ENCODE assay signal across 20 mouse cellular contexts in the genomic region with DNA sequence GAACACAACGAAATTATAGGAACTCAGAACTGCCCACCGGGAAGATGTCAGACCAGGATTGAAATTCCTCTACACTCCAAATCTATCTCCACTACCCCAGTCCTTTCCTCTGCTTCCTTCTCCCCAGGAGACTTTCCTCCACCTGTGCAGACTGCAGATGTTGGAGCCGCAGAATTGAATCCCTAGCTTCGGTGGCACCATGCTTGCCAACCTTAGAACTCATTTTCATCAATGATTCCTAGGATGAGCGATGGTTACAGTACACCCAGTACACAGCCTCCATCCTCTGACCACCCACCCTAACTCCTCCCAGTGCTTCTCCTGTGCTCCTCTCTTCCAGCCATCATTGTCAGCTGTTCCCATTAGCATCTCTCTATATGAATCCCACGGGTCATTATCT. TPM values are rescaled to one million over a fixed set of nuclear protein-coding genes. Genes with fewer than 3 reads are reported as not detected.
DNase-seq lines count a peak whose midpoint lies in the region; ATAC-seq and TF ChIP-seq lines count a peak whose summit lies in the region.
"Had no signal": no experiment of that assay in that cellular context is flagged by ENCODE, and none has a peak within 500 bp of the region (broad histone marks: within the 10 kb centered on the region; RNA-seq: fewer than 3 reads in every experiment).

No protein-coding gene starts in this region.

- intact Hi-C loops in heart, adult 2 months (cut with DNase I) = no loop called here

- no peaks in the 10 kb centered on the region for H3K79me2 ChIP-seq in heart, adult 2 months (replicated peaks; ENCODE audit: control insufficient read depth, insufficient read depth, low read length)

- no peak for TF ChIP-seq POLR2A in heart, adult 2 months (IDR thresholded peaks at IDR 0.05; ENCODE audit: insufficient read depth, low read depth, low read length)

- no peak overlapping the region for H3K4me2 ChIP-seq in midbrain, embryonic 11.5 days
- H3K4me2 ChIP-seq in midbrain, postnatal 0 days (ENCODE audit: low read depth, low read length, poor library complexity, severe bottlenecking) = no peak overlapping the region

- no peak overlapping the region for H3K4me3 ChIP-seq in heart, adult 2 months
- H3K4me3 ChIP-seq in midbrain, embryonic 11.5 days (ENCODE audit: low read depth, low read length) = no peak overlapping the region
- H3K4me3 ChIP-seq in midbrain, postnatal 0 days (ENCODE audit: low read depth, low read length) = no peak overlapping the region

- no peak overlapping the region for H3K9ac ChIP-seq in heart, adult 2 months (ENCODE audit: low read depth, low read length)
- no peak overlapping the region for H3K9ac ChIP-seq in midbrain, embryonic 11.5 days (ENCODE audit: low read length)
- no peak overlapping the region for H3K9ac ChIP-seq in midbrain, postnatal 0 days (replicated peaks; ENCODE audit: low read length, poor library complexity, severe bottlenecking)

- no peak for ATAC-seq in midbrain, embryonic 11.5 days (ENCODE audit: low FRiP score)
- no peak for ATAC-seq in midbrain, postnatal 0 days (ENCODE audit: low FRiP score)
- ATAC-seq: activated CD4-positive, CD25-positive, alpha-beta regulatory T cell, adult 4 months; CD4-positive, CD25-positive, alpha-beta regulatory T cell, adult 4 months; Patski had no signal

- no peaks in the 10 kb centered on the region for H3K36me3 ChIP-seq in heart, adult 2 months (ENCODE audit: control insufficient read depth, insufficient read depth, low read length)
- H3K36me3 ChIP-seq in midbrain, embryonic 11.5 days (ENCODE audit: control insufficient read depth, insufficient read depth, low read length) = no peaks in the 10 kb centered on the region
- no peaks in the 10 kb centered on the region for H3K36me3 ChIP-seq in midbrain, postnatal 0 days (ENCODE audit: insufficient read depth, low read length)
- H3K36me3 ChIP-seq: G1E had no signal

- H3K4me1 ChIP-seq in heart, adult 2 months (ENCODE audit: control insufficient read depth, insufficient read depth, low read length) = peaks cover 6% of the 10 kb centered on the region
- H3K4me1 ChIP-seq in midbrain, embryonic 11.5 days (ENCODE audit: control insufficient read depth, insufficient read depth, low read length) = 0 out of 2 replicates have a peak, but pooled peaks cover 2% of the 10 kb centered on the region
- 0 out of 2 replicates have a peak, but pooled peaks cover 4% of the 10 kb centered on the region for H3K4me1 ChIP-seq in midbrain, postnatal 0 days (ENCODE audit: insufficient read depth, low read length)

- peak; percentile 71 for DNase-seq in heart, adult 11 months
- DNase-seq in heart, adult 2 months = no peak
- DNase-seq in midbrain, embryonic 11.5 days (ENCODE audit: low spot score, missing footprints) = peak; percentile 83
- no peak for DNase-seq in midbrain, postnatal 0 days (ENCODE audit: low spot score)
- DNase-seq: adrenal gland, adult 2 months; adrenal gland, adult 8-10 months; adrenal gland, postnatal 10 days; adrenal gland, postnatal 14 days; adrenal gland, postnatal 25 days; adrenal gland, postnatal 36 days; B cell, adult 2 months; cerebellum, adult 11 months; cerebellum, adult 11-12 months; cerebellum, adult 18-20 months had no signal

- H3K27ac ChIP-seq in heart, adult 2 months = no peak overlapping the region
- H3K27ac ChIP-seq in midbrain, embryonic 11.5 days (ENCODE audit: low read depth, low read length) = no peak overlapping the region
- H3K27ac ChIP-seq in midbrain, postnatal 0 days (ENCODE audit: low read depth, low read length) = no peak overlapping the region

- WGBS in heart, adult 2 months = 89% methylated on average over 6 of the region's 6 CpGs
- WGBS in midbrain, embryonic 11.5 days = 85% methylated on average over 6 of the region's 6 CpGs
- 89% methylated on average over 6 of the region's 6 CpGs for WGBS in midbrain, postnatal 0 days

- TF ChIP-seq EP300 in heart, adult 2 months (IDR thresholded peaks at IDR 0.05; ENCODE audit: insufficient read depth, low read depth, low read length) = no peak

- H3K27me3 ChIP-seq in heart, adult 2 months (ENCODE audit: control insufficient read depth, insufficient read depth, low read length) = no peaks in the 10 kb centered on the region
- no peaks in the 10 kb centered on the region for H3K27me3 ChIP-seq in midbrain, embryonic 11.5 days (ENCODE audit: control insufficient read depth, insufficient read depth, low read length)
- H3K27me3 ChIP-seq in midbrain, postnatal 0 days (ENCODE audit: insufficient read depth, low read length) = no peaks in the 10 kb centered on the region
- H3K27me3 ChIP-seq: CH12.LX, Patski had no signal

- no peaks in the 10 kb centered on the region for H3K9me3 ChIP-seq in midbrain, embryonic 11.5 days (ENCODE audit: control insufficient read depth, low read length)
- H3K9me3 ChIP-seq in midbrain, postnatal 0 days (ENCODE audit: low read length) = no peaks in the 10 kb centered on the region

- no peak for TF ChIP-seq CTCF in heart, adult 2 months (IDR thresholded peaks at IDR 0.05)
- TF ChIP-seq CTCF in midbrain, postnatal 0 days (IDR thresholded peaks at IDR 0.05) = no peak

RNA-seq across cellular contexts. Expression of gene Galnt12, which starts 53.6 kb away (rescaled TPM):
- under 1 TPM; 0.16 to 0.27 TPM for total RNA-seq in heart, adult 2 months (2021)
- polyA plus RNA-seq in heart, adult 2 months (2012; rRNA removed) = 0.72 and 0.85 TPM in 2 replicates
- polyA plus RNA-seq in midbrain, embryonic 11.5 days (2014; fragmentation: Nextera tagmentation; extraction: Ambion mirVana) = 4.6 and 6.1 TPM in 2 replicates
- total RNA-seq in midbrain, postnatal 0 days (2014; rRNA removed) = 0.82 and 2.0 TPM in 2 replicates
- 1.1 and 1.6 TPM in 2 replicates for polyA plus RNA-seq in midbrain, postnatal 0 days (2015; fragmentation: Nextera tagmentation; extraction: Ambion mirVana)
- total RNA-seq: G1E, MEL had no signal
- polyA plus RNA-seq: G1E had no signal

Comparison
In these comparisons a context has a peak if more than half of its experiments do, and no peak if none do; other contexts are left out.
1. DNase-seq: peak in heart, adult 11 months (single experiment) and midbrain, embryonic 11.5 days (single experiment); none in heart, adult 2 months (0 of 2) and midbrain, postnatal 0 days (single experiment).